Mouse (Mus musculus) layer of hippocampus, postnatal 14 days (tissue): ENCODE data around the gene Cers5. TPM values are rescaled to one million over a fixed set of nuclear protein-coding genes. Genes with fewer than 3 reads are reported as not detected.

Experiments used
- total RNA-seq, 2 experiments: library from RNA; stranded (reverse); gene quantifications; 2 replicates each; pipeline ENCODE4 v1.2.3; 2021

Cers5 gene
- total RNA-seq, 2 experiments from 2014 or later, result 32.6 to 39.3 TPM

Other genes starting within 250 kb of the Cers5 start
- gene Faim2, start 244.7 kb downstream of the Cers5 start, total RNA-seq, result 100 to 1,000 TPM; 145 to 153 TPM
- not detected for gene Aqp2, start 193.8 kb downstream of the Cers5 start, total RNA-seq
- not detected for gene Aqp5, start 182.1 kb downstream of the Cers5 start, total RNA-seq
- gene Aqp6, start 171.5 kb downstream of the Cers5 start, total RNA-seq, result under 1 TPM; 0.19 to 0.37 TPM
- 1 to 10 TPM; 7.6 to 8.7 TPM for gene Racgap1, start 121.2 kb downstream of the Cers5 start, total RNA-seq
- 10 to 100 TPM; 37.3 to 41.3 TPM for gene Asic1, start 102.5 kb downstream of the Cers5 start, total RNA-seq
- gene Smarcd1, start 70.8 kb downstream of the Cers5 start, total RNA-seq, result 100 to 1,000 TPM in 1 of 2 experiments, 10 to 100 TPM in 1; 96.1 to 106 TPM
- gene Gm17349, start 67.4 kb downstream of the Cers5 start, total RNA-seq, result 1 to 10 TPM; 5.3 to 5.5 TPM
- 10 to 100 TPM; 76.3 to 83.1 TPM for gene Gpd1, start 55.4 kb downstream of the Cers5 start, total RNA-seq
- gene Cox14, start 47.3 kb downstream of the Cers5 start, total RNA-seq, result 100 to 1,000 TPM; 124 to 129 TPM
- gene Lima1, start 102.6 kb upstream of the Cers5 start, total RNA-seq, result 10 to 100 TPM; 18.6 to 18.7 TPM
- gene Fam186a, start 194.2 kb upstream of the Cers5 start, total RNA-seq, result under 1 TPM; 0.02 to 0.07 TPM
- gene Larp4, start 197.2 kb upstream of the Cers5 start, total RNA-seq, result 10 to 100 TPM; 52.3 to 56.8 TPM